Mouse (Mus musculus) thymus, postnatal 10 days (tissue): ENCODE data around the gene Tysnd1.
A peak's percentile ranks its signal among the peaks of the same experiment; 100 is the strongest.

Source experiments
- DNase-seq, 2 experiments: peaks; one replicate each; pipeline ENCODE4 v3.0.0; 2021; ENCODE audit warnings: low spot score in 2 of 2

Gene Tysnd1

DNA sequence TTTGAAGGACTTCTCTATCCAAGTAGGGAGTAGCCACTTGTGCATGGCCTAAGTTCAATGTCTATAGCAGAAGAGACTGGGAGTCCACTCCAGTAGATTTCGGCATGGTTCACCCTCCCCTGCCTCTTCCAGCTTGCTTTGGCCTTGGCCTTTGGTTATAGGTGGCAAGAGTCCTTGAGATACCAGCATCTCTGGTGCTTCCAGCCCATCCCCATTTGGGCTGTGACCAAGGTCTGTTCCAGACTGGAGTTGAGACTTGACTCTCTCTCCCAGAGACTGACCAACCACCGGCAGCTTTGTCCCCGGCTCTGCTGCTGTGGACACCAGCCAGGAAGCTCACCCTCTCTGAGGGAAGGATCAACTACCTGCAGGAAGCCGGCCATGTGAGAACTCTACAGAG is 42.8 kb downstream of the Tysnd1 start:
- no peak for DNase-seq

GRCm38 (mm10) chr10:61741306-61741705 is 46.0 kb downstream of the Tysnd1 start:
- DNase-seq = no peak

DNA sequence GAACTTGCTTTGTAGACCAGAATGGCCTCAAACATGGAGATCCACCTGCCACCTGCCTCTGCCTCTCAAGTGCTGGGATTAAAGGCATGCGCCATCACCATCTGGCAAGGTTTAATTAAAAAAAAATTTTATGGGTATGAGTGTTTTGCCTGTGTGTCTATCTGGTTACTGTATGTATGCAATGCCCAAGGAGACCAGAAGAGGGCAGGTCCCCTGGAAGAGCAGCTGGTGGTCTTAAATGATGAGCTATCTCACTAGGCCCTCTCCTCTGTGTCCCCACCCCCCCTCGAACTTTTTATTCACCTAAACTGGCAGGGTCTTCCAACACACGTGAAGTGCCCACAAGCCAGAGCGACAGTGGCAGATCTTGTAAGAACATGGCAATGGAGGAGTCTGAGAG is 46.6 kb downstream of the Tysnd1 start:
- DNase-seq = no peak

GRCm38 (mm10) chr10:61742336-61742735 is 47.0 kb downstream of the Tysnd1 start:
- DNase-seq = no peak

- peak in 1 of 2 experiments; percentile 16 for DNase-seq
Measured at GRCm38 (mm10) chr10:61745133-61745532, 49.8 kb downstream of the Tysnd1 start.

- no peak for DNase-seq
Measured at GRCm38 (mm10) chr10:61747302-61747701, 52.0 kb downstream of the Tysnd1 start.

DNA sequence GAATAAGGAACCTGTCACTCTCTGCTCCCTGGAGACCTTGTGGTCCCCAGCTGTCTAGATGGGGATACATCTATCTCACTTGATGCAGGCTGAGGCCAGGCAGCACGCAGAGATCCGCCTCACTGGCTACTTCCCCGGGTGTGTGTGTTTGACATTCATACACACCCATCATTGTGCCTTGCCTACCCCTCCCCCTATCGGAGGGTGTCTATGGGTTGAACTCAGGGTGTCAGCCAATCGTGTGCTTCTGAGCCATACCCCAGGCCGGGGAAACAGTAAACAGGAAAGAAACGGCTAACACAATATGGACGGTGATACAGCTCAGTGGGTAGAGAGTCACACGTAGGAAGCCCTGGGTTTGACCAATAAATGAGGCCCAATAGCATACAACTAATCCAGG is 54.7 kb downstream of the Tysnd1 start:
- no peak for DNase-seq

GRCm38 (mm10) chr10:61751534-61752219 is 56.4 kb downstream of the Tysnd1 start:
- DNase-seq = no peak
